Mouse (Mus musculus) heart, embryonic 11.5 days (tissue): ENCODE data around the gene Vmn2r108. TPM values are rescaled to one million over a fixed set of nuclear protein-coding genes. Genes with fewer than 3 reads are reported as not detected.
"Not testable (repeated sequence)": the region's sequence is repeated elsewhere in the genome, so short reads cannot be mapped to it uniquely, and the experiment has no call there.

ENCODE experiments used
- ATAC-seq: fragments of 200-750 bp; cut with Nextera tagmentation; replicated peaks from 2 replicates; pipeline ENCODE4 v1.8.0; 2017; ENCODE audit warnings: moderate library complexity; ENCODE audit not compliant: insufficient number of reproducible peaks, low FRiP score, low TSS enrichment
- H3K27ac ChIP-seq: fragments of 300-500 bp; sonication (generic); 2 replicates; pipeline ENCODE4 v1.5.1; 2014; ENCODE audit warnings: mild to moderate bottlenecking, low read depth, low read length
- H3K27me3 ChIP-seq: fragments of 300-500 bp; sonication (generic); 2 replicates; pipeline ENCODE4 v1.6.1; 2014; ENCODE audit warnings: mild to moderate bottlenecking, low read length, mixed read lengths; ENCODE audit not compliant: control insufficient read depth, insufficient read depth
- H3K36me3 ChIP-seq: fragments of 300-500 bp; sonication (generic); 2 replicates; pipeline ENCODE4 v1.6.1; 2014; ENCODE audit warnings: mild to moderate bottlenecking, low read length, moderate library complexity, mixed read lengths; ENCODE audit not compliant: control insufficient read depth, insufficient read depth
- H3K4me1 ChIP-seq: fragments of 300-500 bp; sonication (generic); 2 replicates; pipeline ENCODE4 v1.6.1; 2014; ENCODE audit warnings: low read length; ENCODE audit not compliant: control insufficient read depth, insufficient read depth
- H3K4me2 ChIP-seq: fragments of 300-500 bp; sonication (generic); 2 replicates; pipeline ENCODE4 v1.6.1; 2014; ENCODE audit warnings: mild to moderate bottlenecking, moderate library complexity
- H3K4me3 ChIP-seq: fragments of 300-500 bp; sonication (generic); 2 replicates; pipeline ENCODE4 v1.5.1; 2014; ENCODE audit warnings: low read depth, low read length
- H3K9ac ChIP-seq: fragments of 300-500 bp; sonication (generic); 2 replicates; pipeline ENCODE4 v1.6.1; 2014; ENCODE audit warnings: mild to moderate bottlenecking, low read depth, low read length, moderate library complexity
- H3K9me3 ChIP-seq: fragments of 300-500 bp; sonication (generic); replicated peaks from 2 replicates; pipeline ENCODE4 v1.6.1; 2016; ENCODE audit warnings: low read length; ENCODE audit not compliant: control insufficient read depth
- WGBS: fragments of 180-500 bp; shearing (Covaris S2); extraction: QIAGEN DNeasy Blood & Tissue Kit; methylation state at CpG from one replicate; pipeline ENCODE4 v1.1.7; 2014; ENCODE audit not compliant: insufficient replicate concordance; 5-methylcytosine and 5-hydroxymethylcytosine counted together
- polyA plus RNA-seq: library from polyadenylated mRNA; unstranded; fragments of >200 nt; fragmentation: Nextera tagmentation; extraction: Ambion mirVana; gene quantifications from 2 replicates; pipeline ENCODE4 v1.2.1, GENCODE M21; 2014

Vmn2r108 gene
- polyA plus RNA-seq, result not detected in 2 replicates

- Histone ChIP-seq H3K36me3 (no peaks in the 10 kb centered on the region), H3K4me1 (no peaks in the 10 kb centered on the region), H3K9ac (no peak within 1 kb of the TSS), H3K27ac (no peak within 1 kb of the TSS), H3K4me3 (no peak within 1 kb of the TSS), H3K27me3 (no peaks in the 10 kb centered on the region), H3K9me3 (no peaks in the 10 kb centered on the region), H3K4me2 (no peak within 1 kb of the TSS)
- ATAC-seq, result no peak
Observed at GRCm38 (mm10) chr17:20481231-20481630, at the start of gene Vmn2r108. TSS of gene Vmn2r108 (minus strand) at chr17:20481331.

GRCm38 (mm10) chr17:20508247-20508646 lies 27.1 kb upstream of the Vmn2r108 start:
- not testable (repeated sequence) for ATAC-seq, H3K4me3 ChIP-seq, H3K4me1 ChIP-seq, H3K9me3 ChIP-seq, H3K27ac ChIP-seq, H3K36me3 ChIP-seq, H3K27me3 ChIP-seq, H3K9ac ChIP-seq, H3K4me2 ChIP-seq

- H3K27me3 ChIP-seq, result no peaks in the 10 kb centered on the region
- H3K36me3 ChIP-seq, result no peaks in the 10 kb centered on the region
- H3K27ac ChIP-seq, result no peak within 1 kb of the TSS
- H3K9ac ChIP-seq, result no peak within 1 kb of the TSS
- no peaks in the 10 kb centered on the region for H3K4me1 ChIP-seq
- no peak within 1 kb of the TSS for H3K4me2 ChIP-seq
- H3K4me3 ChIP-seq, result no peak within 1 kb of the TSS
- H3K9me3 ChIP-seq, result no peaks in the 10 kb centered on the region; the same call in 1 of the 2 replicates
- no peak for ATAC-seq
Observed at GRCm38 (mm10) chr17:20497858-20498257, 16.7 kb upstream of the Vmn2r108 start, which contains the start of gene Vmn1r225. TSS of gene Vmn1r225 (plus strand) at chr17:20498158.

GRCm38 (mm10) chr17:20473311-20473710 lies 7.8 kb downstream of the Vmn2r108 start:
- no peaks in the 10 kb centered on the region for H3K36me3 ChIP-seq
- no peak for ATAC-seq
- no peaks in the 10 kb centered on the region for H3K27me3 ChIP-seq
- WGBS, result 68% methylated on average over 3 of the region's 3 CpGs
- H3K4me2 ChIP-seq, result no peak overlapping the region
- H3K4me3 ChIP-seq, result no peak overlapping the region
- H3K9me3 ChIP-seq, result no peaks in the 10 kb centered on the region
- H3K27ac ChIP-seq, result no peak overlapping the region
- H3K9ac ChIP-seq, result no peak overlapping the region
- H3K4me1 ChIP-seq, result no peaks in the 10 kb centered on the region

GRCm38 (mm10) chr17:20439263-20439662 lies 41.9 kb downstream of the Vmn2r108 start:
- Histone ChIP-seq H3K4me2 (no peak overlapping the region), H3K27me3 (no peaks in the 10 kb centered on the region), H3K27ac (no peak overlapping the region), H3K9me3 (peaks cover 9% of the 10 kb centered on the region), H3K36me3 (no peaks in the 10 kb centered on the region), H3K9ac (no peak overlapping the region), H3K4me1 (no peaks in the 10 kb centered on the region), H3K4me3 (no peak overlapping the region)
- no peak for ATAC-seq

- 30% methylated on average over 1 of the region's 1 CpGs for WGBS
- Histone ChIP-seq H3K27ac (no peak within 1 kb of the TSS), H3K27me3 (no peaks in the 10 kb centered on the region), H3K4me2 (no peak within 1 kb of the TSS), H3K9me3 (peaks cover 4% of the 10 kb centered on the region; the same call in 1 of the 2 replicates), H3K4me3 (no peak within 1 kb of the TSS), H3K9ac (no peak within 1 kb of the TSS), H3K4me1 (no peaks in the 10 kb centered on the region), H3K36me3 (no peaks in the 10 kb centered on the region)
- ATAC-seq, result no peak
Observed at GRCm38 (mm10) chr17:20413846-20414245, 67.3 kb downstream of the Vmn2r108 start, which contains the start of gene Vmn1r224. TSS of gene Vmn1r224 (plus strand) at chr17:20414146.

Other genes with a start within 250 kb of the Vmn2r108 start
- gene Vmn2r105, start 246.3 kb downstream of the Vmn2r108 start, polyA plus RNA-seq, result not detected in 2 replicates
- gene Vmn2r106, start 195.8 kb downstream of the Vmn2r108 start, polyA plus RNA-seq, result not detected in 2 replicates
- gene Vmn2r107, start 136.1 kb downstream of the Vmn2r108 start, polyA plus RNA-seq, result not detected in 2 replicates
- gene Vmn1r224, start 67.2 kb downstream of the Vmn2r108 start, polyA plus RNA-seq, result not detected in 2 replicates
- not detected in 2 replicates for gene Vmn1r225, start 16.8 kb upstream of the Vmn2r108 start, polyA plus RNA-seq
- gene Vmn2r109, start 83.4 kb upstream of the Vmn2r108 start, polyA plus RNA-seq, result not detected in 2 replicates
- gene Vmn2r110, start 115.1 kb upstream of the Vmn2r108 start, polyA plus RNA-seq, result 0.06 TPM in 1 of 2 replicates, not detected in the other
- not detected in 2 replicates for gene Fpr-rs3, start 143.5 kb upstream of the Vmn2r108 start, polyA plus RNA-seq
- gene Vmn1r226, start 201.5 kb upstream of the Vmn2r108 start, polyA plus RNA-seq, result not detected in 2 replicates
- gene Vmn1r227, start 248.5 kb upstream of the Vmn2r108 start, polyA plus RNA-seq, result not detected in 2 replicates